Mouse (Mus musculus) stomach, postnatal 0 days (tissue): Measurements from ENCODE around the gene Pwwp2b.

Source experiments
- CTCF ChIP-seq: IDR thresholded peaks from 2 replicates; pipeline ENCODE4 v1.5.1; 2016; ENCODE audit warnings: antibody characterized with exemption, low read depth, mild to moderate bottlenecking, moderate library complexity
- EP300 ChIP-seq: optimal IDR thresholded peaks from 2 replicates; pipeline ENCODE3; 2016; ENCODE audit warnings: antibody characterized with exemption

- TF ChIP-seq CTCF (no peak), EP300 (no peak)
These were observed 47.1 kb upstream of the Pwwp2b start for GRCm38 (mm10) chr7:139201209-139201608.
